Mouse (Mus musculus) heart, postnatal 0 days (tissue): ENCODE measurements around the gene Itpkc. TPM values are rescaled to one million over a fixed set of nuclear protein-coding genes. Genes with fewer than 3 reads are reported as not detected.

ENCODE experiments used
- ATAC-seq: fragments of 200-750 bp; cut with Nextera tagmentation; 2 replicates; pipeline ENCODE4 v1.8.0; 2017; ENCODE audit warnings: low read depth, moderate number of reproducible peaks, moderate library complexity; ENCODE audit not compliant: insufficient read depth
- DNase-seq: peaks from one replicate; pipeline ENCODE4 v3.0.0-alpha.2; 2016; ENCODE audit warnings: low spot score
- H3K27ac ChIP-seq: fragments of 300-500 bp; sonication (generic); 2 replicates; pipeline ENCODE4 v1.5.1; 2014; ENCODE audit warnings: low read depth, mild to moderate bottlenecking
- H3K27me3 ChIP-seq: fragments of 300-500 bp; sonication (generic); 2 replicates; pipeline ENCODE4 v1.6.1; 2014; ENCODE audit warnings: low read length, mixed read lengths; ENCODE audit not compliant: control insufficient read depth, insufficient read depth
- H3K36me3 ChIP-seq: fragments of 300-500 bp; sonication (generic); replicated peaks from 2 replicates; pipeline ENCODE4 v1.6.1; 2014; ENCODE audit warnings: low read length, mixed read lengths; ENCODE audit not compliant: control insufficient read depth, insufficient read depth
- H3K4me1 ChIP-seq: fragments of 300-500 bp; sonication (generic); 2 replicates; pipeline ENCODE4 v1.6.1; 2014; ENCODE audit warnings: antibody characterized with exemption; ENCODE audit not compliant: control insufficient read depth, insufficient read depth
- H3K4me2 ChIP-seq: fragments of 300-500 bp; sonication (generic); 2 replicates; pipeline ENCODE4 v1.6.1; 2014; ENCODE audit warnings: low read depth, mild to moderate bottlenecking, low read length, moderate library complexity
- H3K4me3 ChIP-seq: fragments of 300-500 bp; sonication (generic); 2 replicates; pipeline ENCODE4 v1.5.1; 2014; ENCODE audit warnings: low read depth, low read length
- H3K9ac ChIP-seq: fragments of 300-500 bp; sonication (generic); replicated peaks from 2 replicates; pipeline ENCODE4 v1.6.1; 2014; ENCODE audit warnings: low read depth, low read length, mixed read lengths
- H3K9me3 ChIP-seq: fragments of 300-500 bp; sonication (generic); replicated peaks from 2 replicates; pipeline ENCODE4 v1.6.1; 2016; ENCODE audit warnings: low read length; ENCODE audit not compliant: control insufficient read depth
- CTCF ChIP-seq: IDR thresholded peaks from 2 replicates; pipeline ENCODE4 v1.5.1; 2016; ENCODE audit warnings: antibody characterized with exemption, control low read depth, low read depth
- EP300 ChIP-seq: IDR thresholded peaks from 2 replicates; pipeline ENCODE4 v1.6.1; 2016; ENCODE audit warnings: antibody characterized with exemption, low read depth
- WGBS: fragments of 180-500 bp; shearing (Covaris S2); extraction: QIAGEN DNeasy Blood & Tissue Kit; methylation state at CpG from one replicate; pipeline ENCODE4 v1.1.7; 2014; 5-methylcytosine and 5-hydroxymethylcytosine counted together
- polyA plus RNA-seq: library from polyadenylated mRNA; unstranded; fragments of >200 nt; fragmentation: Nextera tagmentation; extraction: Ambion mirVana; gene quantifications from 2 replicates; pipeline ENCODE4 v1.2.1, GENCODE M21; 2015
- total RNA-seq: library from RNA; depleted of rRNA; stranded (reverse); fragments of >200 nt; gene quantifications from 2 replicates; pipeline ENCODE4 v1.2.3, GENCODE M21; 2014; ENCODE audit warnings: low replicate concordance

Itpkc gene
- total and polyA plus RNA-seq, 2 experiments from 2014 or later: 1.3 to 14.7 TPM

GRCm38 (mm10) chr7:27166229-27166613 lies 62.2 kb downstream of the Itpkc start:
- Histone ChIP-seq H3K27ac (peak overlapping the region; percentile 95), H3K9ac (peak overlapping the region; percentile 74), H3K27me3 (no peaks in the 10 kb centered on the region), H3K36me3 (peaks cover 15% of the 10 kb centered on the region), H3K9me3 (no peaks in the 10 kb centered on the region), H3K4me2 (peak overlapping the region; percentile 93), H3K4me3 (peak overlapping the region; percentile 64), H3K4me1 (peaks cover 31% of the 10 kb centered on the region)
- DNase-seq (peak; percentile 81), ATAC-seq (peak; percentile 81)
- TF ChIP-seq EP300 (0 out of 2 replicates have a peak, but pooled peaks have one; percentile 32), CTCF (no peak)
- 0% methylated on average over 24 of the region's 43 CpGs for WGBS

DNA sequence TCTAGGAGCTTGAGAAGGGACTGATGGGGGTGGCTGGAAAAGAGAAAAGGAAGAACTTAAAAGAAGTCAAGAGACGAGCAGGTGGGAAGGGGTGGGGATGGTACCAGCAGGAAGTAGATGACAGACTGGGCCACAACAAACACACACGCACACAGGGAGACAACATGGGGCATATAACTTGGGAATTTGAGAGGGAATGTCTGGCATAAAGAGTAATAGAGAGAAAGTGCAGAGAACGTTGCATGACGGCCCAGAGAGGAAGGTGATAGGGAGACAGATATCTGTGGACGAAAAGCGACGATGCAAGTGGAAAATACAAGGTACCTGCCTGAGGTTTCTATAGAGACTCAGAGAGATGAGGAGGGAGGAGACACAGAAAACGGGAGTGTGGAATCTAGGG lies 62.8 kb downstream of the Itpkc start:
- WGBS: 3% methylated on average over 8 of the region's 8 CpGs
- H3K4me3 ChIP-seq: peak overlapping the region; percentile 64
- no peak for TF ChIP-seq CTCF
- TF ChIP-seq EP300: no peak
- peak overlapping the region; percentile 93 for H3K4me2 ChIP-seq
- ATAC-seq (no peak), DNase-seq (no peak)
- H3K9ac ChIP-seq: peak overlapping the region; percentile 74
- H3K4me1 ChIP-seq: peaks cover 31% of the 10 kb centered on the region
- peaks cover 10% of the 10 kb centered on the region for H3K36me3 ChIP-seq
- peak overlapping the region; percentile 95 for H3K27ac ChIP-seq
- no peaks in the 10 kb centered on the region for H3K27me3 ChIP-seq
- no peaks in the 10 kb centered on the region for H3K9me3 ChIP-seq

GRCm38 (mm10) chr7:27165007-27165655 lies 63.3 kb downstream of the Itpkc start:
- WGBS: 70% methylated on average over 23 of the region's 23 CpGs
- Histone ChIP-seq H3K27ac (no peak overlapping the region), H3K4me1 (peaks cover 31% of the 10 kb centered on the region), H3K9me3 (no peaks in the 10 kb centered on the region), H3K9ac (peak overlapping the region; percentile 74), H3K27me3 (no peaks in the 10 kb centered on the region), H3K4me2 (peak overlapping the region; percentile 93), H3K4me3 (peak overlapping the region; percentile 64), H3K36me3 (peaks cover 9% of the 10 kb centered on the region)
- DNase-seq (no peak), ATAC-seq (no peak)
- TF ChIP-seq EP300 (no peak), CTCF (no peak)

DNA sequence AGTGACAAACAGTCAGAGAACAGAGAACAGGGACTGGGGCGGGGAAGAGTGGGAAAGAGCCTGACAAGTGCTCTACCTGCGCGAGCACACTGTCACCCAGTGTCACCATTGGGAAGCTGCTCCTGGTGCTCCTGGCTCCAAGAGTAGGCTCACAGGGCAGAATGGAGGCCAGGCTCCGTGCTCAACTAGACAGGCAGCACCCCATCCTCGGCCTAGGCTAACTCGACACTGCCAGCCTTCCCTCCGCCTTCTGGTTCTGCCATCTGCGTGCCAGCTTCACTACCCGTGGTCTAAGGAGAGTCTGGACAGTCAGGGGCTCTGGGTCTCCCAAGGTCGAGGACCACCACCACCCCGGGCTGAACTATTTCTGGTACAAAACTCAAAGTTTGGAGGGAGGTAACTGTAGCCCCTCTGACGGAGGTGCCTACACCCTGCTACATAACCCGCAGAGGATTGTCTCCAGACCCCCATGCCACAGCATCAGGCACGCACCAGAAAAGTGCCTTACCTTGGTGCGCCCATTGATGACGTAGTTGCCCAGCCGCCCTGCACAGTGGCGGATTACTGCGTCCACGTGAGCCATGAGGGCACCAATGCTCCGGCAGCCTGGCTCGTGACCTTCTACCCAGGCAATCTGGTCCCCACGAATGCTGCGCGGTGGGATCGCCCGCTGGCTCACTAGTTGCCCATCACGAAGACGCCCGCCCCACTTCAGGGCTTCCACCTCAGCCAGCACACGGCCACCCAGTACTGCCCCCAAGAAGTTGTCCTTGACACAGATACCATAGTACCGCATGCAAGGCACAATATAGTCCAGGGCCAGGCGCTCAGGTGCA lies 64.1 kb downstream of the Itpkc start:
- Histone ChIP-seq H3K27me3 (no peaks in the 10 kb centered on the region), H3K9ac (no peak overlapping the region), H3K4me2 (peak overlapping the region; percentile 93), H3K4me3 (no peak overlapping the region), H3K27ac (no peak overlapping the region), H3K36me3 (peaks cover 12% of the 10 kb centered on the region), H3K4me1 (peaks cover 31% of the 10 kb centered on the region), H3K9me3 (no peaks in the 10 kb centered on the region)
- no peak for DNase-seq
- ATAC-seq: no peak
- no peak for TF ChIP-seq CTCF
- no peak for TF ChIP-seq EP300
- WGBS: 79% methylated on average over 33 of the region's 33 CpGs

- WGBS: 61% methylated on average over 5 of the region's 5 CpGs
- no peak for DNase-seq
- 0 out of 2 replicates have a peak overlapping the region, but pooled peaks have one; percentile 93 for H3K4me2 ChIP-seq
- H3K9ac ChIP-seq: no peak overlapping the region; the same call in 1 of the 2 replicates
- ATAC-seq: no peak
- H3K4me1 ChIP-seq: peaks cover 31% of the 10 kb centered on the region
- H3K36me3 ChIP-seq: peaks cover 21% of the 10 kb centered on the region
- H3K4me3 ChIP-seq: no peak overlapping the region
- no peak overlapping the region for H3K27ac ChIP-seq
- H3K9me3 ChIP-seq: no peaks in the 10 kb centered on the region
- TF ChIP-seq CTCF (no peak), EP300 (no peak)
- H3K27me3 ChIP-seq: no peaks in the 10 kb centered on the region
Observed at GRCm38 (mm10) chr7:27163450-27163805, 65.0 kb downstream of the Itpkc start.
